Comparison of ENCODE assay signal across 9 mouse cellular contexts in the genomic region with DNA sequence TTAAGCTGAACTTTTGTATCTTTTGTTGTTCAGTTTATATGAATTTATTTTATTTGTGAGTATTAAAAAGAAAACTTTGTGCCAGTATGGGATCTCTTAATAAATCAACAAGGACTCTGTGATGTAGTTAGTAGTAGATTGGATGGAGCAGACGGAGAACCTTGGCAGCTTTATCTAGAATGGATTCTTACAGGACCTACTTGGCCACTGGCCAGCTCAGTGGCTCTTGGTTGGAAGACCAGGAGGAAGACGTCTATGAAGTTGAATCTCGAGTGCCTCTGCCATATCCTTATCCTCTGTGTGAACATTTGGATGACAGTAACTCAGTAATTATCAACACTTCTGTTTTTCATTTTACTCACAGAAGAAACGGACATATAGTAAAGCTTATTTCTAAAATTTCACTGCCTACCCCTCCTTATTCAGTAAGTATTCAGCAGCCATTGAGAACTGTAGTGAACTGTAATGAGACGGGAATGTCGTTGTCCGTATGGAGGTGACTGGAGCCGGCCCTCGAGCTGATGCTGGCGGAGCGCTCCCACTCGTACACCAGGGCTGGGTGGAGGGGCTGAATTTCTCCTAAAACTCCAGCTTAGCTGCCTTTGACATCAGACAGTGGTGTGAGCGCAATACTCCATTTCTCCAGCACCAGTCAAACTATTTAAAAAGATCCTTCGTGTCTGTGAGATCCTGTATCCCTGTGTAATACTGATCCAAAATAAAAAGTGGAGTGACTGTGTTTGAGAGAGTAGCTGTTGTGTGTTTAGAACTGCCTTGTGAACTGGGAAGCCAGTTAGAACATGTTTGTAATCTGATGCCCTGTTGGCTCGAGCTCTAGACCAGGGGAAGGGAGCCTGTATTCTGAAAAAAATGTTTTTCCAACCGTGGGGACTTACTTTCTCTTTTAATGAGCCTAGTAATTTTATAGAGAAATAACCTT.
DNase-seq lines count a peak whose midpoint lies in the region; ATAC-seq and TF ChIP-seq lines count a peak whose summit lies in the region.
"Had no signal": no experiment of that assay in that cellular context is flagged by ENCODE, and none has a peak within 500 bp of the region (broad histone marks: within the 10 kb centered on the region; RNA-seq: fewer than 3 reads in every experiment).

No protein-coding gene starts in this region.

- H3K27me3 ChIP-seq in forebrain, embryonic 15.5 days: no peaks in the 10 kb centered on the region
- no peaks in the 10 kb centered on the region for H3K27me3 ChIP-seq in forebrain, embryonic 10.5 days (ENCODE audit: poor library complexity, severe bottlenecking)
- no peaks in the 10 kb centered on the region for H3K27me3 ChIP-seq in intestine, postnatal 0 days (replicated peaks; ENCODE audit: control insufficient read depth, insufficient read depth, low read length)
- no peaks in the 10 kb centered on the region for H3K27me3 ChIP-seq in thymus, adult 2 months (ENCODE audit: control insufficient read depth, insufficient read depth, low read length)
- H3K27me3 ChIP-seq: CH12.LX had no signal

- WGBS in forebrain, embryonic 15.5 days: 73% methylated on average over 16 of the region's 16 CpGs
- 86% methylated on average over 16 of the region's 16 CpGs for WGBS in forebrain, embryonic 10.5 days
- WGBS in intestine, postnatal 0 days: 56% methylated on average over 16 of the region's 16 CpGs
- 89% methylated on average over 16 of the region's 16 CpGs for WGBS in thymus, adult 2 months

- TF ChIP-seq CTCF in intestine, postnatal 0 days (IDR thresholded peaks at IDR 0.05; ENCODE audit: low read depth): no peak
- TF ChIP-seq CTCF in thymus, adult 2 months (IDR thresholded peaks at IDR 0.05; ENCODE audit: borderline replicate concordance, control insufficient read depth, extremely low read depth, insufficient read depth, low read length, poor library complexity): no peak

- no peak overlapping the region for H3K27ac ChIP-seq in forebrain, embryonic 15.5 days (replicated peaks)
- no peak overlapping the region for H3K27ac ChIP-seq in forebrain, embryonic 10.5 days
- H3K27ac ChIP-seq in intestine, postnatal 0 days (ENCODE audit: low read depth, low read length): peak overlapping the region; percentile 65
- H3K27ac ChIP-seq in thymus, adult 2 months (ENCODE audit: control insufficient read depth, insufficient read depth, low read length): no peak overlapping the region

- peaks cover 40% of the 10 kb centered on the region for H3K36me3 ChIP-seq in forebrain, embryonic 15.5 days
- H3K36me3 ChIP-seq in forebrain, embryonic 10.5 days (replicated peaks): peaks cover 34% of the 10 kb centered on the region
- H3K36me3 ChIP-seq in intestine, postnatal 0 days (ENCODE audit: control insufficient read depth, insufficient read depth): peaks cover 7% of the 10 kb centered on the region; the same call in 1 of the 2 replicates
- H3K36me3 ChIP-seq in thymus, adult 2 months (ENCODE audit: control insufficient read depth, insufficient read depth, low read length): no peaks in the 10 kb centered on the region

- no peak for DNase-seq in forebrain, embryonic 10.5 days (ENCODE audit: extremely low spot score, low spot score)
- DNase-seq in adrenal gland, postnatal 14 days: peak; percentile 78
- peak; percentile 48 for DNase-seq in forelimb bud, embryonic 11.5 days (ENCODE audit: low read depth, low spot score)
- peak; percentile 30 for DNase-seq in lung, postnatal 36 days
- no peak for DNase-seq in thymus, adult 2 months
- no peak for DNase-seq in layer of hippocampus, adult 18-20 months (ENCODE audit: low spot score in 2 of 2)

- 0 out of 2 replicates have a peak, but pooled peaks have one; percentile 11 for ATAC-seq in forebrain, embryonic 15.5 days (replicated peaks)
- no peak for ATAC-seq in intestine, postnatal 0 days

- no peak overlapping the region for H3K9ac ChIP-seq in forebrain, embryonic 15.5 days (replicated peaks)
- no peak overlapping the region for H3K9ac ChIP-seq in intestine, postnatal 0 days (ENCODE audit: low read depth, low read length)

- H3K4me1 ChIP-seq in forebrain, embryonic 15.5 days: no peaks in the 10 kb centered on the region
- H3K4me1 ChIP-seq in forebrain, embryonic 10.5 days: no peaks in the 10 kb centered on the region
- peaks cover 14% of the 10 kb centered on the region; the same call in 1 of the 2 replicates for H3K4me1 ChIP-seq in intestine, postnatal 0 days (replicated peaks; ENCODE audit: control insufficient read depth, insufficient read depth, low read length)
- H3K4me1 ChIP-seq in thymus, adult 2 months (replicated peaks; ENCODE audit: control insufficient read depth, insufficient read depth, low read length): no peaks in the 10 kb centered on the region

- H3K4me3 ChIP-seq in forebrain, embryonic 15.5 days: no peak overlapping the region
- H3K4me3 ChIP-seq in forebrain, embryonic 10.5 days: no peak overlapping the region
- peak overlapping the region; percentile 21 for H3K4me3 ChIP-seq in intestine, postnatal 0 days (ENCODE audit: low read depth, low read length)
- no peak overlapping the region for H3K4me3 ChIP-seq in thymus, adult 2 months (ENCODE audit: control insufficient read depth, insufficient read depth, low read length)

- no peak for TF ChIP-seq POLR2A in thymus, adult 2 months (IDR thresholded peaks at IDR 0.05; ENCODE audit: control insufficient read depth, extremely low read depth, insufficient read depth, low read length, poor library complexity)

- no peaks in the 10 kb centered on the region for H3K9me3 ChIP-seq in forebrain, embryonic 15.5 days
- H3K9me3 ChIP-seq in forebrain, embryonic 10.5 days: no peaks in the 10 kb centered on the region
- no peaks in the 10 kb centered on the region for H3K9me3 ChIP-seq in intestine, postnatal 0 days (ENCODE audit: control insufficient read depth)

- H3K4me2 ChIP-seq in forebrain, embryonic 15.5 days (replicated peaks): no peak overlapping the region
- H3K4me2 ChIP-seq in intestine, postnatal 0 days (replicated peaks; ENCODE audit: low read depth): peak overlapping the region; percentile 45

Comparison
In these comparisons a context has a peak if more than half of its experiments do, and no peak if none do; other contexts are left out.
1. DNase-seq: peak in adrenal gland, postnatal 14 days (single experiment), forelimb bud, embryonic 11.5 days (single experiment) and lung, postnatal 36 days (single experiment); none in forebrain, embryonic 10.5 days (single experiment), thymus, adult 2 months (single experiment) and layer of hippocampus, adult 18-20 months (0 of 2).